Mouse (Mus musculus) cerebellum, adult 2 months (tissue): ENCODE data around the gene Tead3.

Experiments
- CTCF ChIP-seq: fragments of 200-500 bp; IDR thresholded peaks from 2 replicates; pipeline ENCODE4 v1.5.1; 2011; ENCODE audit warnings: low read depth, mild to moderate bottlenecking, control low read depth, low read length, moderate library complexity, borderline replicate concordance; ENCODE audit not compliant: insufficient read depth
- POLR2A ChIP-seq: fragments of 200-500 bp; IDR thresholded peaks from 2 replicates; pipeline ENCODE4 v1.6.1; 2011; ENCODE audit warnings: low read length, control low read depth, borderline replicate concordance; ENCODE audit not compliant: insufficient read depth

GRCm38 (mm10) chr17:28349901-28350465 lies 634 bp downstream of the Tead3 start:
- TF ChIP-seq CTCF, result no peak
- TF ChIP-seq POLR2A, result no peak
